Mouse (Mus musculus) heart, postnatal 0 days (tissue): ENCODE measurements around the gene Sumo2. TPM values are rescaled to one million over a fixed set of nuclear protein-coding genes. Genes with fewer than 3 reads are reported as not detected.

ENCODE experiments used
- ATAC-seq: fragments of 200-750 bp; cut with Nextera tagmentation; 2 replicates; pipeline ENCODE4 v1.8.0; 2017; ENCODE audit warnings: low read depth, moderate number of reproducible peaks, moderate library complexity; ENCODE audit not compliant: insufficient read depth
- DNase-seq: peaks from one replicate; pipeline ENCODE4 v3.0.0-alpha.2; 2016; ENCODE audit warnings: low spot score
- H3K27ac ChIP-seq: fragments of 300-500 bp; sonication (generic); 2 replicates; pipeline ENCODE4 v1.5.1; 2014; ENCODE audit warnings: low read depth, mild to moderate bottlenecking
- H3K27me3 ChIP-seq: fragments of 300-500 bp; sonication (generic); 2 replicates; pipeline ENCODE4 v1.6.1; 2014; ENCODE audit warnings: low read length, mixed read lengths; ENCODE audit not compliant: control insufficient read depth, insufficient read depth
- H3K36me3 ChIP-seq: fragments of 300-500 bp; sonication (generic); replicated peaks from 2 replicates; pipeline ENCODE4 v1.6.1; 2014; ENCODE audit warnings: low read length, mixed read lengths; ENCODE audit not compliant: control insufficient read depth, insufficient read depth
- H3K4me1 ChIP-seq: fragments of 300-500 bp; sonication (generic); 2 replicates; pipeline ENCODE4 v1.6.1; 2014; ENCODE audit warnings: antibody characterized with exemption; ENCODE audit not compliant: control insufficient read depth, insufficient read depth
- H3K4me2 ChIP-seq: fragments of 300-500 bp; sonication (generic); 2 replicates; pipeline ENCODE4 v1.6.1; 2014; ENCODE audit warnings: low read depth, mild to moderate bottlenecking, low read length, moderate library complexity
- H3K4me3 ChIP-seq: fragments of 300-500 bp; sonication (generic); 2 replicates; pipeline ENCODE4 v1.5.1; 2014; ENCODE audit warnings: low read depth, low read length
- H3K9ac ChIP-seq: fragments of 300-500 bp; sonication (generic); replicated peaks from 2 replicates; pipeline ENCODE4 v1.6.1; 2014; ENCODE audit warnings: low read depth, low read length, mixed read lengths
- H3K9me3 ChIP-seq: fragments of 300-500 bp; sonication (generic); replicated peaks from 2 replicates; pipeline ENCODE4 v1.6.1; 2016; ENCODE audit warnings: low read length; ENCODE audit not compliant: control insufficient read depth
- CTCF ChIP-seq: IDR thresholded peaks from 2 replicates; pipeline ENCODE4 v1.5.1; 2016; ENCODE audit warnings: antibody characterized with exemption, control low read depth, low read depth
- EP300 ChIP-seq: IDR thresholded peaks from 2 replicates; pipeline ENCODE4 v1.6.1; 2016; ENCODE audit warnings: antibody characterized with exemption, low read depth
- WGBS: fragments of 180-500 bp; shearing (Covaris S2); extraction: QIAGEN DNeasy Blood & Tissue Kit; methylation state at CpG from one replicate; pipeline ENCODE4 v1.1.7; 2014; 5-methylcytosine and 5-hydroxymethylcytosine counted together
- polyA plus RNA-seq: library from polyadenylated mRNA; unstranded; fragments of >200 nt; fragmentation: Nextera tagmentation; extraction: Ambion mirVana; gene quantifications from 2 replicates; pipeline ENCODE4 v1.2.1, GENCODE M21; 2015
- total RNA-seq: library from RNA; depleted of rRNA; stranded (reverse); fragments of >200 nt; gene quantifications from 2 replicates; pipeline ENCODE4 v1.2.3, GENCODE M21; 2014; ENCODE audit warnings: low replicate concordance; rRNA removed

Sumo2 gene
- total and polyA plus RNA-seq, 2 experiments from 2014 or later = 320 to 549 TPM

DNA sequence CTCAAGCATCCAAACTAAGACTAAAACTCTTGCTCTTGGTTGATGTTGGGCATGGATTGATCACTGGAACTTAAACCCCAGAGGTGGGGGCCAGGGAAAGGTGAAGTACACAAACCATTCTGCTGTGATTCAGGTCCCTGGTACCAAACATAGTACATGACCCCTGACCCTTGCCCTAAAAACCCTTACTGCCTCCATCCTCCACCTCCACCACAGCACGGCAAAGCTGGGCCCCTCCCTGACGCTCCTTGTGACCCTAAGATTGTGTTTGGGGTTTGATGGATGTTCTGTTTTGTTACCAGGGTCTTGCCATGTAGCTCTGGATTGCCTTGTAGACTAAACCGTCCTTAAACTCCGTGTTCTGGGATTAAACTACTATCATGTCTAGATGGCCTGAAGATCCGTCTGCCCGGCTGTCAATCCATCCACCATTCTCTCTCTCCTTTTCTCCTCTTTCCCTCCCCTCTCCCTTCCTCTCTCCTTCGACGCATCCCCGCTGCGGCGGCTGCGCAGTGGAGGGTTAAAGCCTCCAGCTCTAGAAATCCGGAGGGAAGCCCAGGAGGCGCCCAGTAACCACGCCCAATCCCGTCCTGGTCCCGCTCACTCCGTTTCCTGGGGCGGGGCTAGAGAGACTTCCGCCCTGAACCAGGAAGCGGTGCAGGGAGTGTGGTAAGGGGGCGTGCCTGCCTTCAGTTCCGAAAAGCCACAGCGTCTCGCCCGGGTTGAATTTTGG lies 60.9 kb downstream of the Sumo2 start, which contains the start of gene Armc7:
TSS of gene Armc7 (plus strand) at position 643 of the 733 bp plus-strand sequence.
- Histone ChIP-seq H3K27me3 (no peaks in the 10 kb centered on the region), H3K36me3 (no peaks in the 10 kb centered on the region), H3K9ac (peak within 1 kb of the TSS; percentile 79), H3K9me3 (no peaks in the 10 kb centered on the region), H3K4me2 (peak within 1 kb of the TSS; percentile 94), H3K27ac (peak within 1 kb of the TSS; percentile 53), H3K4me3 (peak within 1 kb of the TSS; percentile 65), H3K4me1 (peaks cover 25% of the 10 kb centered on the region)
- peak; percentile 95 for DNase-seq
- under 1% methylated on average over 26 of the region's 26 CpGs for WGBS
- ATAC-seq = peak; percentile 95
- TF ChIP-seq EP300 = no peak; the same call in 1 of the 2 replicates
- TF ChIP-seq CTCF = no peak

GRCm38 (mm10) chr11:115473626-115474275 lies 62.3 kb downstream of the Sumo2 start:
- H3K27me3 ChIP-seq = no peaks in the 10 kb centered on the region
- no peaks in the 10 kb centered on the region for H3K9me3 ChIP-seq
- TF ChIP-seq CTCF (peak; percentile 99), EP300 (no peak)
- peak overlapping the region; percentile 77 for H3K27ac ChIP-seq
- H3K9ac ChIP-seq = no peak overlapping the region
- 0 out of 2 replicates have a peak overlapping the region, but pooled peaks have one; percentile 4 for H3K4me2 ChIP-seq
- 15% methylated on average over 15 of the region's 15 CpGs for WGBS
- H3K36me3 ChIP-seq = no peaks in the 10 kb centered on the region
- peak; percentile 91 for DNase-seq
- H3K4me3 ChIP-seq = no peak overlapping the region
- ATAC-seq = peak; percentile 52
- H3K4me1 ChIP-seq = peaks cover 25% of the 10 kb centered on the region

Other genes starting within 250 kb of the Sumo2 start
- gene Fads6, start 238.6 kb downstream of the Sumo2 start, total RNA-seq = 2.9 and 3.5 TPM in 2 replicates
- gene Fads6, start 238.6 kb downstream of the Sumo2 start, polyA plus RNA-seq = 0.33 and 0.34 TPM in 2 replicates
- 0.12 TPM in 1 of 2 replicates, not detected in the other for gene Otop2, start 229.1 kb downstream of the Sumo2 start, total RNA-seq
- not detected in 2 replicates for gene Otop2, start 229.1 kb downstream of the Sumo2 start, polyA plus RNA-seq
- gene Ush1g, start 214.2 kb downstream of the Sumo2 start, total RNA-seq = 0.31 TPM in 1 of 2 replicates, not detected in the other
- 0.03 and 0.05 TPM in 2 replicates for gene Ush1g, start 214.2 kb downstream of the Sumo2 start, polyA plus RNA-seq
- gene Otop3, start 201.5 kb downstream of the Sumo2 start, total RNA-seq = not detected in 2 replicates
- not detected in 2 replicates for gene Otop3, start 201.5 kb downstream of the Sumo2 start, polyA plus RNA-seq
- 8.3 and 11.9 TPM in 2 replicates for gene Hid1, start 168.5 kb downstream of the Sumo2 start, total RNA-seq
- 5.3 and 5.4 TPM in 2 replicates for gene Hid1, start 168.5 kb downstream of the Sumo2 start, polyA plus RNA-seq
- gene Cdr2l, start 154.4 kb downstream of the Sumo2 start, total RNA-seq = 23.1 and 26.7 TPM in 2 replicates
- gene Cdr2l, start 154.4 kb downstream of the Sumo2 start, polyA plus RNA-seq = 5.2 and 5.6 TPM in 2 replicates
- gene Mrpl58, start 132.5 kb downstream of the Sumo2 start, total RNA-seq = 107 and 285 TPM in 2 replicates
- gene Mrpl58, start 132.5 kb downstream of the Sumo2 start, polyA plus RNA-seq = 224 and 232 TPM in 2 replicates
- gene Atp5h, start 116.3 kb downstream of the Sumo2 start, total RNA-seq = 991 and 1,040 TPM in 2 replicates
- 4,106 and 4,345 TPM in 2 replicates for gene Atp5h, start 116.3 kb downstream of the Sumo2 start, polyA plus RNA-seq
- gene Kctd2, start 116.1 kb downstream of the Sumo2 start, total RNA-seq = 8.3 and 8.4 TPM in 2 replicates
- gene Kctd2, start 116.1 kb downstream of the Sumo2 start, polyA plus RNA-seq = 15.1 and 15.6 TPM in 2 replicates
- gene Trim80, start 95.7 kb downstream of the Sumo2 start, total RNA-seq = not detected in 2 replicates
- gene Trim80, start 95.7 kb downstream of the Sumo2 start, polyA plus RNA-seq = 0.18 and 0.26 TPM in 2 replicates
- 0.99 and 3.8 TPM in 2 replicates for gene Slc16a5, start 73.8 kb downstream of the Sumo2 start, total RNA-seq
- 0.11 and 0.15 TPM in 2 replicates for gene Slc16a5, start 73.8 kb downstream of the Sumo2 start, polyA plus RNA-seq
- gene Armc7, start 60.6 kb downstream of the Sumo2 start, total RNA-seq = 1.8 and 8.7 TPM in 2 replicates
- 3.3 TPM in 2 replicates for gene Armc7, start 60.6 kb downstream of the Sumo2 start, polyA plus RNA-seq
- 24.5 and 28.0 TPM in 2 replicates for gene Nt5c, start 44.4 kb downstream of the Sumo2 start, total RNA-seq
- gene Nt5c, start 44.4 kb downstream of the Sumo2 start, polyA plus RNA-seq = 49.8 and 53.7 TPM in 2 replicates
- gene Jpt1, start 21.9 kb downstream of the Sumo2 start, total RNA-seq = 433 and 473 TPM in 2 replicates
- gene Jpt1, start 21.9 kb downstream of the Sumo2 start, polyA plus RNA-seq = 496 and 503 TPM in 2 replicates
- 32.3 and 102 TPM in 2 replicates for gene Nup85, start 28.2 kb upstream of the Sumo2 start, total RNA-seq
- gene Nup85, start 28.2 kb upstream of the Sumo2 start, polyA plus RNA-seq = 33.9 and 40.8 TPM in 2 replicates
- gene Mrps7, start 67.6 kb upstream of the Sumo2 start, total RNA-seq = 53.1 and 56.7 TPM in 2 replicates
- gene Mrps7, start 67.6 kb upstream of the Sumo2 start, polyA plus RNA-seq = 85.1 and 86.4 TPM in 2 replicates
- gene Gga3, start 67.8 kb upstream of the Sumo2 start, total RNA-seq = 11.8 and 24.0 TPM in 2 replicates
- gene Gga3, start 67.8 kb upstream of the Sumo2 start, polyA plus RNA-seq = 7.0 and 7.2 TPM in 2 replicates
- gene Mif4gd, start 76.7 kb upstream of the Sumo2 start, total RNA-seq = 31.5 and 38.4 TPM in 2 replicates
- 34.1 and 34.5 TPM in 2 replicates for gene Mif4gd, start 76.7 kb upstream of the Sumo2 start, polyA plus RNA-seq
- 25.0 and 35.1 TPM in 2 replicates for gene Slc25a19, start 92.0 kb upstream of the Sumo2 start, total RNA-seq
- gene Slc25a19, start 92.0 kb upstream of the Sumo2 start, polyA plus RNA-seq = 35.0 and 41.0 TPM in 2 replicates
- gene Grb2, start 172.3 kb upstream of the Sumo2 start, total RNA-seq = 48.6 and 126 TPM in 2 replicates
- 96.9 and 116 TPM in 2 replicates for gene Grb2, start 172.3 kb upstream of the Sumo2 start, polyA plus RNA-seq
- gene Tmem94, start 229.2 kb upstream of the Sumo2 start, total RNA-seq = 56.9 and 65.0 TPM in 2 replicates
- gene Tmem94, start 229.2 kb upstream of the Sumo2 start, polyA plus RNA-seq = 32.5 and 34.0 TPM in 2 replicates